In genomic region chr9:90184116-90184515, GRCm38 (mm10) we compare ENCODE assay signal across 10 mouse cellular contexts. TPM values are rescaled to one million over a fixed set of nuclear protein-coding genes. Genes with fewer than 3 reads are reported as not detected.
DNase-seq lines count a peak whose midpoint lies in the region; ATAC-seq and TF ChIP-seq lines count a peak whose summit lies in the region.
"Had no signal": no experiment of that assay in that cellular context is flagged by ENCODE, and none has a peak within 500 bp of the region (broad histone marks: within the 10 kb centered on the region; RNA-seq: fewer than 3 reads in every experiment).

No protein-coding gene starts in this region.

- ATAC-seq in lung, embryonic 15.5 days (ENCODE audit: borderline replicate concordance, extremely low read depth, low FRiP score, low TSS enrichment), result peak; percentile 24
- ATAC-seq in kidney, embryonic 15.5 days (replicated peaks; ENCODE audit: low FRiP score), result peak; percentile 23; the same call in 1 of the 2 replicates

- H3K9me3 ChIP-seq in lung, embryonic 15.5 days, result no peaks in the 10 kb centered on the region
- H3K9me3 ChIP-seq in kidney, embryonic 15.5 days (replicated peaks), result no peaks in the 10 kb centered on the region
- H3K9me3 ChIP-seq: midbrain, embryonic 10.5 days had no signal

- H3K4me2 ChIP-seq in lung, embryonic 15.5 days, result no peak overlapping the region; the same call in 1 of the 2 replicates
- no peak overlapping the region for H3K4me2 ChIP-seq in kidney, embryonic 15.5 days

- no peak for TF ChIP-seq POLR2A in lung, adult 2 months (IDR thresholded peaks at IDR 0.05; ENCODE audit: borderline replicate concordance, extremely low read depth, low read depth, low read length)

- H3K9ac ChIP-seq in lung, embryonic 15.5 days, result no peak overlapping the region
- H3K9ac ChIP-seq in kidney, embryonic 15.5 days, result no peak overlapping the region

- TF ChIP-seq CTCF in lung, adult 2 months (IDR thresholded peaks at IDR 0.05; ENCODE audit: insufficient read depth, low read length), result no peak

- no peak overlapping the region for H3K4me3 ChIP-seq in lung, embryonic 15.5 days
- H3K4me3 ChIP-seq in lung, adult 2 months (replicated peaks; ENCODE audit: extremely low read depth, low read depth, low read length), result no peak overlapping the region
- no peak overlapping the region for H3K4me3 ChIP-seq in kidney, embryonic 15.5 days (replicated peaks)
- H3K4me3 ChIP-seq: midbrain, embryonic 10.5 days had no signal

- no peak for DNase-seq in lung, adult 2 months
- DNase-seq in heart, adult 9 months (ENCODE audit: low spot score in 2 of 2), result peak; percentile 63 to 70
- peak; percentile 27 for DNase-seq in lung, postnatal 36 days
- no peak for DNase-seq in layer of hippocampus, postnatal 36 days
- no peak for DNase-seq in Muller cell, postnatal 12 days (ENCODE audit: inconsistent ontology term)
- no peak for DNase-seq in thymus, postnatal 4 days

- no peaks in the 10 kb centered on the region for H3K27me3 ChIP-seq in lung, embryonic 15.5 days
- no peaks in the 10 kb centered on the region for H3K27me3 ChIP-seq in kidney, embryonic 15.5 days

- peaks cover 41% of the 10 kb centered on the region for H3K4me1 ChIP-seq in lung, embryonic 15.5 days
- no peaks in the 10 kb centered on the region; the same call in 1 of the 2 replicates for H3K4me1 ChIP-seq in lung, adult 2 months (ENCODE audit: control insufficient read depth, insufficient read depth, low read length)
- peaks cover 27% of the 10 kb centered on the region for H3K4me1 ChIP-seq in kidney, embryonic 15.5 days
- H3K4me1 ChIP-seq: midbrain, embryonic 10.5 days had no signal

- H3K27ac ChIP-seq in lung, embryonic 15.5 days, result peak overlapping the region; percentile 79; the same call in 1 of the 2 replicates
- H3K27ac ChIP-seq in kidney, embryonic 15.5 days, result no peak overlapping the region
- H3K27ac ChIP-seq: midbrain, embryonic 10.5 days had no signal

- 26% methylated on average over 8 of the region's 8 CpGs for WGBS in lung, embryonic 15.5 days
- WGBS in lung, adult 2 months, result 31% methylated on average over 8 of the region's 8 CpGs
- 40% methylated on average over 8 of the region's 8 CpGs for WGBS in kidney, embryonic 15.5 days

- peaks cover 14% of the 10 kb centered on the region for H3K36me3 ChIP-seq in lung, embryonic 15.5 days
- H3K36me3 ChIP-seq in kidney, embryonic 15.5 days, result peaks cover 16% of the 10 kb centered on the region; the same call in 1 of the 2 replicates

RNA-seq across cellular contexts. Expression of gene Adamts7, which starts 21.2 kb away (rescaled TPM):
- polyA plus RNA-seq in lung, embryonic 15.5 days (2015; fragmentation: Nextera tagmentation; extraction: Ambion mirVana), result 20.9 and 21.5 TPM in 2 replicates
- 5.6 and 7.2 TPM in 2 replicates for polyA plus RNA-seq in lung, adult 2 months (2012; rRNA removed)
- polyA plus RNA-seq in kidney, embryonic 15.5 days (2015; fragmentation: Nextera tagmentation; extraction: Ambion mirVana), result 13.3 and 14.9 TPM in 2 replicates
- total RNA-seq in layer of hippocampus, postnatal 36 days (2021), result under 1 TPM; 0.20 to 0.80 TPM
- total RNA-seq: MEL had no signal

Comparison
In these comparisons a context has a peak if more than half of its experiments do, and no peak if none do; other contexts are left out.
1. DNase-seq: peak in heart, adult 9 months (2 of 2) and lung, postnatal 36 days (single experiment); none in lung, adult 2 months (single experiment), layer of hippocampus, postnatal 36 days (0 of 2), Muller cell, postnatal 12 days (single experiment) and thymus, postnatal 4 days (single experiment).